Mouse (Mus musculus) CH12.LX (cell line): ENCODE data around the gene Fut1. TPM values are rescaled to one million over a fixed set of nuclear protein-coding genes. Genes with fewer than 3 reads are reported as not detected.
"Not testable (repeated sequence)": the region's sequence is repeated elsewhere in the genome, so short reads cannot be mapped to it uniquely, and the experiment has no call there.

Experiments
- DNase-seq: peaks from one replicate; pipeline ENCODE4 v3.0.0-alpha.2; 2013; ENCODE audit errors: extremely low read depth
- H3K27ac ChIP-seq: 2 replicates; pipeline ENCODE4 v1.5.1; 2012; ENCODE audit warnings: low read depth, mild to moderate bottlenecking, control low read depth, moderate library complexity; ENCODE audit not compliant: insufficient read depth
- H3K27me3 ChIP-seq: replicated peaks from 2 replicates; pipeline ENCODE3; 2012; ENCODE audit warnings: inconsistent platforms
- H3K36me3 ChIP-seq, 2 experiments: replicated peaks in 1 of 2; 2 replicates each; pipeline versions ENCODE3 to v1.6.1; 2012; ENCODE audit warnings: inconsistent platforms in 1 of 2, low read length in 1 of 2, mild to moderate bottlenecking in 1 of 2, mixed read lengths in 1 of 2, moderate library complexity in 1 of 2; ENCODE audit not compliant: control insufficient read depth in 1 of 2, insufficient read depth in 1 of 2
- H3K4me1 ChIP-seq, 2 experiments: 2 replicates each; pipeline ENCODE4 v1.6.1; 2012; ENCODE audit warnings: inconsistent platforms in 1 of 2, moderate library complexity in 1 of 2; ENCODE audit not compliant: insufficient read depth in 2 of 2, control insufficient read depth in 1 of 2
- H3K4me2 ChIP-seq: 2 replicates; pipeline ENCODE4 v1.6.1; 2012; ENCODE audit warnings: low read depth, mild to moderate bottlenecking, control low read depth; ENCODE audit not compliant: poor library complexity, insufficient read depth, severe bottlenecking
- H3K4me3 ChIP-seq, 3 experiments: fragments of 150-350 bp in 1 of 3; sonication (generic) in 1 of 3; replicated peaks in 1 of 3; 2 replicates each; pipeline versions ENCODE3 to v1.5.1; 2011 to 2012; ENCODE audit warnings: low read depth in 2 of 3, low read length in 2 of 3, mild to moderate bottlenecking in 2 of 3, moderate library complexity in 2 of 3, control low read depth in 1 of 3, improper control_type of control experiment in 1 of 3, inconsistent platforms in 1 of 3, mixed read lengths in 1 of 3; ENCODE audit not compliant: poor library complexity in 1 of 3
- H3K79me2 ChIP-seq: replicated peaks from 2 replicates; pipeline ENCODE4 v1.6.1; 2012; ENCODE audit warnings: mild to moderate bottlenecking, moderate library complexity; ENCODE audit not compliant: control insufficient read depth, poor library complexity, insufficient read depth, severe bottlenecking; ENCODE audit errors: extremely low read depth
- H3K9ac ChIP-seq: 2 replicates; pipeline ENCODE4 v1.6.1; 2012; ENCODE audit warnings: low read depth, mild to moderate bottlenecking, control low read depth, moderate library complexity; ENCODE audit not compliant: insufficient read depth
- H3K9me3 ChIP-seq: replicated peaks from 2 replicates; pipeline ENCODE3; 2012; ENCODE audit warnings: low read length, inconsistent platforms, mixed read lengths
- CHD1 ChIP-seq: IDR thresholded peaks from 2 replicates; pipeline ENCODE4 v1.6.1; 2012; ENCODE audit warnings: low read depth, low read length, improper control_type of control experiment, inconsistent platforms
- CHD2 ChIP-seq: IDR thresholded peaks from 2 replicates; pipeline ENCODE4 v1.6.1; 2011; ENCODE audit warnings: low read length, improper control_type of control experiment
- ELF1 ChIP-seq: IDR thresholded peaks from 2 replicates; pipeline ENCODE4 v1.6.1; 2014; ENCODE audit warnings: low read depth, mild to moderate bottlenecking, inconsistent platforms, low read length, improper control_type of control experiment
- ETS1 ChIP-seq: conservative IDR thresholded peaks from 2 replicates; pipeline ENCODE4 v1.6.1; 2012; ENCODE audit warnings: low read depth, mild to moderate bottlenecking, inconsistent platforms, low read length, improper control_type of control experiment, moderate library complexity
- GABPA ChIP-seq: IDR thresholded peaks from 2 replicates; pipeline ENCODE4 v1.6.1; 2012; ENCODE audit warnings: low read depth, low read length, improper control_type of control experiment, inconsistent platforms; ENCODE audit not compliant: insufficient replicate concordance
- IRF4 ChIP-seq: IDR thresholded peaks from 2 replicates; pipeline ENCODE4 v1.6.1; 2014; ENCODE audit warnings: low read depth, mild to moderate bottlenecking, inconsistent platforms, low read length, improper control_type of control experiment
- JUN ChIP-seq: IDR thresholded peaks from 2 replicates; pipeline ENCODE4 v1.6.1; 2011; ENCODE audit warnings: low read depth, mild to moderate bottlenecking, low read length, improper control_type of control experiment, moderate library complexity; ENCODE audit not compliant: insufficient read depth
- JUND ChIP-seq: conservative IDR thresholded peaks from 2 replicates; pipeline ENCODE4 v1.6.1; 2011; ENCODE audit warnings: low read depth, low read length, improper control_type of control experiment
- MAX ChIP-seq: IDR thresholded peaks from 2 replicates; pipeline ENCODE4 v1.6.1; 2011; ENCODE audit warnings: low read length, improper control_type of control experiment
- MEF2A ChIP-seq: IDR thresholded peaks from 2 replicates; pipeline ENCODE4 v1.6.1; 2014; ENCODE audit warnings: low read depth, mild to moderate bottlenecking, inconsistent platforms, low read length, improper control_type of control experiment, borderline replicate concordance
- MYC ChIP-seq: IDR thresholded peaks from 2 replicates; pipeline ENCODE4 v1.6.1; 2011; ENCODE audit warnings: low read depth, mild to moderate bottlenecking, improper control_type of control experiment, low read length
- NRF1 ChIP-seq: IDR thresholded peaks from 2 replicates; pipeline ENCODE4 v1.6.1; 2014; ENCODE audit warnings: low read depth, mild to moderate bottlenecking, inconsistent platforms, low read length, improper control_type of control experiment, moderate library complexity
- PAX5 ChIP-seq: IDR thresholded peaks from 2 replicates; pipeline ENCODE4 v1.6.1; 2012; ENCODE audit warnings: low read length, inconsistent platforms, mixed read lengths
- POLR2A ChIP-seq: IDR thresholded peaks from 2 replicates; pipeline ENCODE4 v1.6.1; 2011; ENCODE audit warnings: low read depth, mild to moderate bottlenecking, improper control_type of control experiment, low read length
- POLR2AphosphoS2 ChIP-seq: IDR thresholded peaks from 2 replicates; pipeline ENCODE4 v1.6.1; 2011; ENCODE audit warnings: low read depth, low read length, improper control_type of control experiment
- RCOR1 ChIP-seq: conservative IDR thresholded peaks from 2 replicates; pipeline ENCODE4 v1.6.1; 2012; ENCODE audit warnings: low read depth, mild to moderate bottlenecking, inconsistent platforms, low read length, improper control_type of control experiment
- SIN3A ChIP-seq: IDR thresholded peaks from 2 replicates; pipeline ENCODE4 v1.6.1; 2012; ENCODE audit warnings: low read length, improper control_type of control experiment, inconsistent platforms
- TBP ChIP-seq: conservative IDR thresholded peaks from 2 replicates; pipeline ENCODE4 v1.6.1; 2011; ENCODE audit warnings: low read depth, low read length, improper control_type of control experiment
- TCF12 ChIP-seq: IDR thresholded peaks from 2 replicates; pipeline ENCODE4 v1.6.1; 2014; ENCODE audit warnings: low read depth, mild to moderate bottlenecking, inconsistent platforms, low read length, improper control_type of control experiment
- USF1 ChIP-seq: IDR thresholded peaks from 2 replicates; pipeline ENCODE4 v1.6.1; 2014; ENCODE audit warnings: low read depth, mild to moderate bottlenecking, inconsistent platforms, low read length, improper control_type of control experiment
- ZMIZ1 ChIP-seq: IDR thresholded peaks from 2 replicates; pipeline ENCODE4 v1.6.1; 2012; ENCODE audit warnings: low read depth, mild to moderate bottlenecking, inconsistent platforms, low read length, improper control_type of control experiment
- dilution Hi-C: fragments of 300-500 bp; cut with MboI; formaldehyde crosslinking; loops from 2 replicates; pipeline ENCODE4 v1.14.3; 2020; ENCODE audit warnings: low sequenced_read_pairs; ENCODE audit not compliant: extremely low pct_unique_long_range_greater_than_20kb, extremely low pct_ligation_motif_present
- in situ Hi-C: fragments of 300-500 bp; cut with MboI; formaldehyde crosslinking; loops from 3 replicates; pipeline ENCODE4 v1.14.3; 2019; ENCODE audit warnings: low sequenced_read_pairs, low pct_ligation_motif_present, low pct_unique_long_range_greater_than_20kb, mixed read lengths
- polyA plus RNA-seq: library from polyadenylated mRNA; unstranded; fragments of >175 nt; gene quantifications from 2 replicates; pipeline ENCODE4 v1.2.1, GENCODE M21; 2012; ENCODE audit warnings: low read depth; ENCODE audit not compliant: insufficient read length
- total RNA-seq, 2 experiments: library from RNA; depleted of rRNA; stranded (reverse); fragments of 300-350 nt in 1 of 2; fragments of >200 nt in 1 of 2; gene quantifications; 2 replicates each; pipeline ENCODE4 v1.2.3; 2012 to 2014

The Fut1 gene
- total and polyA plus RNA-seq, 3 experiments, result 2.4 to 6.4 (median 2.5) TPM

- Histone ChIP-seq H3K4me3 (no peak overlapping the region), H3K27ac (no peak overlapping the region), H3K27me3 (no peaks in the 10 kb centered on the region), H3K9me3 (peaks cover 12% of the 10 kb centered on the region), H3K4me2 (no peak overlapping the region), H3K79me2 (no peaks in the 10 kb centered on the region), H3K9ac (no peak overlapping the region), H3K4me1 (no peaks in the 10 kb centered on the region), H3K36me3 (no peaks in the 10 kb centered on the region)
- no peak for DNase-seq
- dilution Hi-C loops, result no loop called here
- in situ Hi-C loops, result no loop called here
- TF ChIP-seq MYC, result no peak
- no peak for TF ChIP-seq POLR2AphosphoS2
- TF ChIP-seq USF1, result no peak
These were observed 37.4 kb downstream of the Fut1 start for GRCm38 (mm10) chr7:45654424-45655047.

GRCm38 (mm10) chr7:45660746-45661478 lies 43.8 kb downstream of the Fut1 start:
- H3K9me3 ChIP-seq, result peaks cover 13% of the 10 kb centered on the region
- H3K4me1 ChIP-seq, result no peaks in the 10 kb centered on the region
- H3K27ac ChIP-seq, result no peak overlapping the region
- no peaks in the 10 kb centered on the region for H3K79me2 ChIP-seq
- H3K4me2 ChIP-seq, result no peak overlapping the region
- dilution Hi-C loops, result no loop called here
- H3K36me3 ChIP-seq, result no peaks in the 10 kb centered on the region
- TF ChIP-seq RCOR1 (no peak), JUND (no peak), USF1 (no peak), ZMIZ1 (no peak), MEF2A (no peak), TBP (no peak), ETS1 (no peak), POLR2A (no peak), PAX5 (no peak), SIN3A (no peak), CHD2 (no peak), NRF1 (no peak), JUN (no peak), TCF12 (no peak), ELF1 (no peak), IRF4 (no peak), MAX (no peak), CHD1 (no peak), GABPA (no peak)
- TF ChIP-seq, all 38 proteins: peak for 0
- no peak for DNase-seq
- in situ Hi-C loops, result no loop called here
- peaks cover 1% of the 10 kb centered on the region for H3K27me3 ChIP-seq
- no peak overlapping the region for H3K4me3 ChIP-seq
- no peak overlapping the region for H3K9ac ChIP-seq

GRCm38 (mm10) chr7:45661702-45662101 lies 44.6 kb downstream of the Fut1 start:
- H3K27me3 ChIP-seq, H3K36me3 ChIP-seq, dilution Hi-C loops, H3K4me1 ChIP-seq, H3K4me2 ChIP-seq, in situ Hi-C loops, H3K27ac ChIP-seq, DNase-seq, H3K9ac ChIP-seq, H3K79me2 ChIP-seq, H3K4me3 ChIP-seq: not testable (repeated sequence)
- H3K9me3 ChIP-seq, result peaks cover 13% of the 10 kb centered on the region
